Mouse (Mus musculus): ENCODE data around the gene Cdhr2. TPM values are rescaled to one million over a fixed set of nuclear protein-coding genes. Genes with fewer than 3 reads are reported as not detected.

The Cdhr2 gene
- polyA plus RNA-seq, 1 experiment, result 0.03 TPM

DNA sequence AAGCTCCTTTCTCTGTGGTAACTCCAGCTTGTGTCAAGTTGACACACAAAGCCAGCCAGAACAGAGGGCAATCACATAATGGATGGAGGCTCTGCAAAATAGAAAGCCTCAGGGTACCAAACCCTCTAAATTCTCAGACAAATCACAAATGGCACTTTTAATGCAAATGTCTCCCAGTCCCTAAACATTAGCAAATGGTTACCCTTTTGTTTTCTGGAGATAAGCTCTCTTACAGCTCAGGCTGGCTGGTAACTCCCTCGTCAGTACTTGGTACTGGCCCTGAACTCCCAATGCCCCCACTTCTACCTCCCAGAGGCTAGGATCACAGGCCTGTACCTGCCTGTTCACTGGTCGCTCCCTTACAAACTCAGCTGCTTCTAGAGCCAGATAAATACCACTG, 82.0 kb downstream of the Cdhr2 start:
- DNase-seq (ENCODE audit: low spot score), result no peak

DNA sequence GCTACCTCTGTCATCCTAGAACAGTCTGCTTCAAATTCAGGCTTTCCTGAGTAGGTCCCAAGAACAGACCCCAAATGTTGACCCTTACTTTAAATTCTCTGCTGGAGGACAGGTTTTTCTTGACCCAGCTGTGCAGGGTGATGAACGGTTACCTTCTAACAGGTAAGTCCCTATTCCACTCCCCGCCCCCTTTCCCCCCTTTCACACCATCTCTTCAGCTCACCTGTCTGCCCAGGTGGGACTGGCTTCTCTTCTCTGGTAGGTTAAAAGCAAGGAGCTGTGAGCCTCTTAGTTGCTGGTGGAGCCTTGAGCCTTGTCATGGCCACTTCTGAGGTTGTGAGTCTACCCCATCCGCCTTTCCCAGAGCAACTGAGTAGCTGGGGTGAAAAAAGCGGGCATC, 82.4 kb downstream of the Cdhr2 start, which contains the start of gene Eif4e1b:
Gene Eif4e1b, plus strand, starts transcription at position 301 of the 400 bp plus-strand sequence.
- no peak for DNase-seq (ENCODE audit: low spot score)

Other genes with a start within 250 kb of the Cdhr2 start
- 17.7 and 20.9 TPM in 2 replicates for gene Thoc3, start 232.6 kb upstream of the Cdhr2 start, polyA plus RNA-seq (2012; rRNA removed)
- 5.4 and 5.8 TPM in 2 replicates for gene Simc1, start 197.7 kb upstream of the Cdhr2 start, polyA plus RNA-seq (2012; rRNA removed)
- 101 and 105 TPM in 2 replicates for gene 4833439L19Rik, start 136.0 kb upstream of the Cdhr2 start, polyA plus RNA-seq (2012; rRNA removed)
- 28.7 and 39.4 TPM in 2 replicates for gene Arl10, start 126.4 kb upstream of the Cdhr2 start, polyA plus RNA-seq (2012; rRNA removed)
- 26.1 and 29.7 TPM in 2 replicates for gene Nop16, start 111.4 kb upstream of the Cdhr2 start, polyA plus RNA-seq (2012; rRNA removed)
- gene Higd2a, start 111.3 kb upstream of the Cdhr2 start, polyA plus RNA-seq (2012; rRNA removed), result 165 and 194 TPM in 2 replicates
- 70.9 and 84.6 TPM in 2 replicates for gene Cltb, start 90.1 kb upstream of the Cdhr2 start, polyA plus RNA-seq (2012; rRNA removed)
- gene Faf2, start 79.7 kb upstream of the Cdhr2 start, polyA plus RNA-seq (2012; rRNA removed), result 37.9 and 41.1 TPM in 2 replicates
- 69.3 and 86.5 TPM in 2 replicates for gene Rnf44, start 7.6 kb upstream of the Cdhr2 start, polyA plus RNA-seq (2012; rRNA removed)
- gene Gprin1, start 48.4 kb downstream of the Cdhr2 start, polyA plus RNA-seq (2012; rRNA removed), result 0.07 and 0.10 TPM in 2 replicates
- gene Sncb, start 65.1 kb downstream of the Cdhr2 start, polyA plus RNA-seq (2012; rRNA removed), result 0.08 and 0.18 TPM in 2 replicates
- 0.21 and 0.34 TPM in 2 replicates for gene Eif4e1b, start 82.5 kb downstream of the Cdhr2 start, polyA plus RNA-seq (2012; rRNA removed)
- gene Tspan17, start 87.9 kb downstream of the Cdhr2 start, polyA plus RNA-seq (2012; rRNA removed), result 33.0 and 37.0 TPM in 2 replicates
- gene Unc5a, start 247.9 kb downstream of the Cdhr2 start, polyA plus RNA-seq (2012; rRNA removed), result 26.9 and 39.1 TPM in 2 replicates

Measured in urinary bladder, adult 2 months (tissue).